Mouse (Mus musculus): ENCODE data around the gene Ak6. TPM values are rescaled to one million over a fixed set of nuclear protein-coding genes. Genes with fewer than 3 reads are reported as not detected.
A peak's percentile ranks its signal among the peaks of the same experiment; 100 is the strongest.

Ak6 gene
- total RNA-seq (2022), result 10 to 100 TPM; 57.2 to 64.6 (median 60.3) TPM

GRCm38 (mm10) chr13:100650550-100651438 is at the start of gene Ak6, which contains the start of gene Rad17:
TSS of gene Ak6 (plus strand) at chr13:100650979.
TSS of gene Rad17 (minus strand) at chr13:100651051.
- peak; percentile 94 for DNase-seq (ENCODE audit: low spot score)

GRCm38 (mm10) chr13:100601034-100601433 is 49.7 kb upstream of the Ak6 start:
- DNase-seq (ENCODE audit: low spot score), result no peak

DNA sequence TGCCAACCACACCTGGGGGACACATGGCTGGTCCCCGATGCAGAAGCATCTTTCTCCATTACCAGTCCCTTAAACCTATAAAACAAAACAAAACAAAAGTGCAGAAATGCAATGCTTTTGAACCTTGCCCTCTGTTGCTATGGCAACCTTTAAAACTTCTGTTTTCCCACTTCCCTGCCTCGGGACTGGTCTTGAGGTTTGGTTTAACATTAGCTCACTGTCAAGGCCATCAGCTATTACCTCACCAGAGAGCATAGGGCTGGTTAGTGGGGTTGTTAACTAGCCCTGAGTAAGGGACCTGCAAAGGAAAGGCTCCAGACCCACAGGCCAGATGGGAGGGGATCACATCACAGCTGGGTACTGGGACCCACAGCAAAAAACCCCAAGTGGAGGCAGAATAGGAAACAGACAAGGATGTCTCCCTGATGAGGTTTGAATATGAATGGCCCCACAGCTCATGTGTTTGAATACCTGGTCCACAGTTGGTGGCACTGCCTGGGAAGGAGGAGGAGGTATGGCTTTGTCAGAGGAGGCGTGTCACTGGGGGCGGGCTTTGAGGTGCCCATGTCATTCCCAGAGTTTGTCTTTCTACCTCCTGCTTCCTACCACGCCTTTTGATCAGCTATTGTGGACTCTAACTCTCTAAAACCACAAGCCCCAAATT is 48.4 kb upstream of the Ak6 start:
- DNase-seq (ENCODE audit: low spot score), result no peak

GRCm38 (mm10) chr13:100603031-100603737 is 47.6 kb upstream of the Ak6 start:
- DNase-seq (ENCODE audit: low spot score), result no peak

DNA sequence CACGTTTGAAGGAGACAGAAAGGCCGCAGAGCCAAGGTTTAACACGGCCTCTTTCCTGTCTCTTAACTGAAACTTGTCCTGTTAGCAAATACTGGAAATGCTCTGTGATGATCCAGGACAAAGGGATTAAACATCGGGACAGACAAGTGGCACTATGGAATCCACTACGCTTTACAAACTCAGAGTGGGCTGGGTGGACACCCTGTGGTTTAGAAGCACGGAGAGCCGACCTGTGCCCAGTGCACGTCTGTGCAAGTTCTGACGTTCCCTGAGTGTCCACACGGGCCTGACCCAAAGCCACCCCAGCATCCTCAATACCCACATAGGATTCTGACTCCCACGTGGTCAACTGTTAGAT is 47.1 kb upstream of the Ak6 start:
- DNase-seq (ENCODE audit: low spot score), result no peak

- DNase-seq (ENCODE audit: low spot score), result no peak
Measured at GRCm38 (mm10) chr13:100605845-100606244, 44.9 kb upstream of the Ak6 start.

DNA sequence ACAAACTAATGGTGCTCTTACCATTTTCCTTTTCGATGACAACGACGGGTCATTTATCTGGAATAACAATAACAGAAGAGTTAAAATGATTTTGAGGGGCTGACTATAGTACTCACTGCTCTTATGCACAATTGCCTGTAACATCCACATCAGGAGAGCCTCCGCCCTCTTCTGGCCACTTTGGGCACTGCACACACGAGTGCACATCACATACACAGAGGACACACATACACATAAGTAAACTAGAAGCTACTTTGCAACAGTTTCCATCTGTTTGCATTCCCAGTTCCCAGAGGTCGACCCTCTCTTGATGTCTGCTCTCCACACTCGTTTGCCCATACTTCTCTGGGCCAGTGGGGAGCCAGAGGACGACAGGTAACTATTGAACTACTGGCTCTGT is 43.0 kb upstream of the Ak6 start:
- no peak for DNase-seq (ENCODE audit: low spot score)

- DNase-seq (ENCODE audit: low spot score), result no peak
Measured at GRCm38 (mm10) chr13:100611266-100611665, 39.5 kb upstream of the Ak6 start.

DNA sequence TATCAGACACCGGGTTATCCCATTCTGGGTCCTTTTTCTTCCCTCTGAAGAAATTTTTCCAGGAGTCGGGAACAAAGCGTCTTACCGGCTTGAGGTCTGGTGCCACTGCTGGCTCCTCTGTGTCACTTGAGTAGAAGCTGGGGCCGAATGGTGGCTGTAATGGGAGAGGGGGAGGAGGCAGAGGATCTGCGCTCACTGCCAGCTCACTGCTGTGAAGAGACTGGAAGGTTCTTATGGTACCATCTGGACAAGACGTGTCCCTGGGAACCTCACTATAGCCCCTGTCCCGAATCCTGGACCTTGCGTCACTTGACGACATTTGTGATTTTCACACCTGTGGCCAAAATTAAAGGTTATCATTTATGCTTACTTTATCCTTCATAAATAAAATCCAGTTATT is 38.5 kb upstream of the Ak6 start:
- no peak for DNase-seq (ENCODE audit: low spot score)

GRCm38 (mm10) chr13:100612903-100613302 is 37.9 kb upstream of the Ak6 start:
- DNase-seq (ENCODE audit: low spot score), result no peak

GRCm38 (mm10) chr13:100616181-100617087 is 34.3 kb upstream of the Ak6 start, which contains the start of gene Marveld2:
TSS of gene Marveld2 (minus strand) at chr13:100616971.
- DNase-seq (ENCODE audit: low spot score), result no peak

- DNase-seq (ENCODE audit: low spot score), result no peak
Measured at GRCm38 (mm10) chr13:100617583-100617982, 33.2 kb upstream of the Ak6 start.

- no peak for DNase-seq (ENCODE audit: low spot score)
Measured at GRCm38 (mm10) chr13:100622241-100622640, 28.5 kb upstream of the Ak6 start.

GRCm38 (mm10) chr13:100634106-100634691 is 16.6 kb upstream of the Ak6 start:
- DNase-seq (ENCODE audit: low spot score), result no peak

GRCm38 (mm10) chr13:100642471-100643209 is 8.1 kb upstream of the Ak6 start:
- no peak for DNase-seq (ENCODE audit: low spot score)

- DNase-seq (ENCODE audit: low spot score), result no peak
Measured at GRCm38 (mm10) chr13:100648223-100648622, 2.6 kb upstream of the Ak6 start.

DNA sequence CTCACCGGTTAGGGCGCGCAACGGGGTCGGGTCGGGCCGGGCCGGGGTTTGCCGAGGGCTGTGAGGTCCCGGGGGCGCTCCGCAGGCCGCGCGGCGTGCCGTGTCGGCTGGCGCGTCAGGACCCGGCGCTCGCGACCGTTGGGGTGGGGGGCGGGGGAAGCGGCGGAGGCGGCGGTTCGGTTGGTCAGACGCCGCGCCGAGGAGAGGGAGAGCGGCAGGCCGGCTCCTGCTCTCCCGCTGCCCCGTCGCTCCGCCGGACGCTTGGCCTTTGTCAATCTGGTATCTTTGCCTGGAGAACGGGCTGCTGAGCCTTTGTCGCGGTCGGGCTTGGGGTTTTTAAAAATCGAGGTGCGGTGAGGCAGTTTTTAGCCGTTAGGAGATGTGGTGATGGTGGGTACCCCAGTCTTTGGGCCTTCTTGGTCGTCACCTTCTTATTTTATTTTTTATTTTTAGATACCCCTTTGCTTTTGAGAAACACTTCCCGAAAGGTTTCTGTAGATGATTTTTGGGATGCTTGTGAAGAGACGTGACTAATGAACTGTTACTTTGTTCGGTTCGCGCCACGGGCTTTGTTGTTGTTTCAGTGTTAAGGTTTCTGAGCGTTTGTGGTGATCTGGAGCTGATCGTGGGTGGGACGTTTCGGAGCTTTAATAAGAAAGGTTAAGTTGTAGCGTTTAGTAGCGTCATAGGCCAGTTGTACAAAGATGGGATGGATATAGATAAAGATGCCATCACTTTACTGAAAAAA is 834 bp downstream of the Ak6 start, which contains the start of gene Taf9:
TSS of gene Taf9 (plus strand) at position 141 of the 748 bp plus-strand sequence.
- DNase-seq (ENCODE audit: low spot score), result no peak

DNA sequence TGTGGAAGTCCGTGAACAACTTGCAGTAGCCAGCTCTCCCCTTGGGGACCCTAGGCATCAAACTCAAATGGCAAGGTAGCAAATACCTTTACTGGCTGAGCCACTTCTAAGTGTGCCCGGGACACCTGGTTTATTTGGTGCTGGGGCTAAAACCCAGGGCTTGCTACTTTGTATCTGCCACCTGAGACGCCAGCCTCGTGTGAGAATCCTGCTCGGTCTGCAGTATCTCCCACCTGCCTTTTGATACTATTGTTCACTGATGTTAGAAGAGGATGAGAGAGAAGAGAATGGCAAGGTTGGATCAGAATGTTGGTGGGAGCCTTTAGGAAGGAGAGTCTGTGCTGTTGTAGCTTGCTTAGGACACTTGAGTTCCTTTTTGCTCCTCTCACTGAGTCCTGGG is 7.3 kb downstream of the Ak6 start:
- DNase-seq (ENCODE audit: low spot score), result no peak

- DNase-seq (ENCODE audit: low spot score), result peak; percentile 40
Measured at GRCm38 (mm10) chr13:100659864-100660456, 9.2 kb downstream of the Ak6 start.

All from heart, adult 8-10 months (tissue).